Mouse (Mus musculus): Measurements from ENCODE around the gene Sirpa.

Sirpa gene

DNA sequence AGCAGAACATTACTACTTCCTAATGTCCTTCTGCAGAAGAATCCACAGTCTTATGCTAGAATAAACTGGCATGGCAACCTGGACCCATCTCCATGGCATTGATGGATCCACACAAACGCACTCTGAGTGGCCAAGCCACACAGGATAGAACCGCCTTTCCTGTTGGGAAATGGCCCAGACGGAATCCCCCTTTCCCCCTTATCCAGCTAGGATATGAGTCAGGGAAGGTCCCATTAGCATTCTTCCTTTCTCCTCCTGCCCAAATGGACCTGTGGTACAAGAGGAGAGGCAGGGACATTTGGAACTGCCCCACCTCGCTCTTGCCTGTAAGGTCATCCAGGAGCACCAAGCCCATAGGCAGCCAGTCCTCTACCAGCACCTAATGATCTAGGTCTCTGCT, 10.4 kb upstream of the Sirpa start:
- DNase-seq (ENCODE audit: low spot score in 2 of 2), result no peak

DNA sequence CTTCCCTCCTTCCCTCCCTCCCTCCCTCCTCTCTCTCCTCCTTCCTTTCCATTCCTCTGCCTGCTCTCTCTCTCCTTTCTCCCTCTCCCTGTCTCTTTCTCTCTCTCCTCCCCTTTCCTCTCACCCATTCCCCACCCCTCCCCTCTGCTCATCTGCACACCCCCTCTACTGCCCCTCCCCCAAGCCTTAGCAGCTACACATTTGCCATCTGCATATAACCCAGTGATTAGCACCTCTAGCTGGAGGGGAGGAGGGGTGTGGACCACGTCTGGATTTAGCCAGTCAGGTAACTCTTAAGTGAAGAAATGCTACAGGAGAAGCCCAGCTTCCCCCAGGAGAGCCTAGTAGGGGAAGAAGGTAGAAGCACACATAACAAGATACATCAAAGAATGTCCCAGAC, 7.7 kb upstream of the Sirpa start:
- DNase-seq (ENCODE audit: low spot score in 2 of 2), result no peak

DNA sequence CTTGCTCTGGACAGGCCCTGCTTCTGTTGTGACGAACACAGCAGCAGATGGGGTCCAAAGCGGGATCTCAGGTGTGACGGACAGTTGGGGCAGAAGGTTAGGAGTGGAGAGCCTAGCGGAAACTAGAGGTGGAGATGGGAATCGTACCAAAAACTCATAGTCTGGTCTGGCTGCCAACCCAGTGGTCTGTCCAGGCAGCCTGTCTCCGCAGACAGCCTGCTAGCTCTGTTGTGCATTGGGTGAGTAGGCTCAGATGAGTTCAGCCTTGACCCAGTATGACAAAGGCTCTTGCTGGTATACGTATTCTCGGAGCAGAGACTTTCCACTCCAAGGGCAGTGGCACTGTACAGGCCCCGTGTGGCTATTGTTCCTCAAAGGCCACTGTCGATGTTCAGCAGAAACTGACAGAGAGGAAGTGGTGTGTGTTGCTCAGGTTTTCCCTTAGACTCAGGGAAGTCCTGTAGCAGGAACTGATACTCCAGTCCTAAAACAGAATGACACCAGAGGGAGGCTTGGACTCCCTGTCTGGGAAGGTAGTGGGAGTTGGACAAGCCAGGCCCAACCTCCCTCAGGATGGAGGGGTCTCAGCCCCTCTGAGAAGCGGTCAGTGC, 6.6 kb upstream of the Sirpa start:
- no peak for DNase-seq (ENCODE audit: low spot score in 2 of 2)

DNA sequence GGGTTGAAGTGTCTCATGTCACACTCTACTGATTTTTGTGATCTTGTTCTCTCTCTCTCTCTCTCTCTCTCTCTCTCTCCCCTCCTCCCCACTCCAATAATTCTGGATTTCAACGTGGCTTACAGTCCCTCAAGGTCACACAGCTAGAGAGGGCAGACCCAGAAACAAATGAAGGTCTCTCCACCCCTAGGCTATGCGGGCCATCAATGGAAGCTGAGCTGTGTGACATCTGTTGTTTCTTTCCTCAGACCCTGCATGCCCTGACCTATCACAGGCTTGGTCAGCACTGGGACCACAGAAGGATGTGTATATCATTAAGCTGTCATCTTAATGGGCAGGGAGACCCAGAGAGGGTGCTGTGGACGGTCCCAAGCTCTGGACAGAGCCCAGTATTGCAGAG, 5.4 kb upstream of the Sirpa start:
- no peak for DNase-seq (ENCODE audit: low spot score in 2 of 2)

DNA sequence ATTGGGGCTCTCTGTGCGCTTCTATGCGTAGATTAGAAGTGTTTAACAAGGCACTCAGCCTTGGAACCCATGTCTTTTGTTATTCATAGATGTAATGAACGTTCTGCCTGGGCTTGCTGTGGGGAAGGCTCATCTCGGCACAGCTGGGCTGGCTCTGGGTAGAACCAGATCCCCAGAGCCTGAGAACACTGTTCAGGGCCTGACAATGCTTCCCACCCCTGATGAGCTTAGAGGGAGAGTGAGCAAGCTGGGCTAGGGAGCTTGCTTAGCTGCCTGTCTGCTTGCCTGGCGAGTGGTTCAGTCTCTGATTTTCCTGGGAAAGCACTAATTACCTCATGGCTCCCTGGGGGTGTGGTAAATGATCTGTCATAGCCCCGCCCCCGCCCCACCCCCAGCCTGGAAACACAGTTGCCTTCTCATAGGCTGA, 4.8 kb upstream of the Sirpa start:
- DNase-seq (ENCODE audit: low spot score in 2 of 2), result no peak

DNA sequence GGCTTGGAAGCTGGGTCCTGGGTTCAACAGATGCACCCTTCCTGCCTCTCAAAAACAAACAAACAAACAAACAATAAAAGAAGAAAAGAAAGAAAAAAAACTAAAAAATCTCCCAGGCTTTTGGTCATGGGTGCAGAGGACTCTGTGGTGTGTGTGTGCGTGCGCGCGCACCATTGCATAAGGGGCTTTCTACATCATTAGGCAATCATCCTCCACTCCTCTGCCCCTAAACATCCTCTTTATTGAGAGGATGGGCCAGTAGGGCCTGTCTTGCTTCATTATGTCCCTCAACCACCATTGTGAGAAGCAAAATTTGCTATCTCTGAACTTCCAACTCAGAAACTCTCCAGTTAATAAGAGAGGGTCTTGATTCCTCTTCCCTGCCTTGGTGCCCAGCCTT, 738 bp upstream of the Sirpa start:
- no peak for DNase-seq (ENCODE audit: low spot score in 2 of 2)

DNA sequence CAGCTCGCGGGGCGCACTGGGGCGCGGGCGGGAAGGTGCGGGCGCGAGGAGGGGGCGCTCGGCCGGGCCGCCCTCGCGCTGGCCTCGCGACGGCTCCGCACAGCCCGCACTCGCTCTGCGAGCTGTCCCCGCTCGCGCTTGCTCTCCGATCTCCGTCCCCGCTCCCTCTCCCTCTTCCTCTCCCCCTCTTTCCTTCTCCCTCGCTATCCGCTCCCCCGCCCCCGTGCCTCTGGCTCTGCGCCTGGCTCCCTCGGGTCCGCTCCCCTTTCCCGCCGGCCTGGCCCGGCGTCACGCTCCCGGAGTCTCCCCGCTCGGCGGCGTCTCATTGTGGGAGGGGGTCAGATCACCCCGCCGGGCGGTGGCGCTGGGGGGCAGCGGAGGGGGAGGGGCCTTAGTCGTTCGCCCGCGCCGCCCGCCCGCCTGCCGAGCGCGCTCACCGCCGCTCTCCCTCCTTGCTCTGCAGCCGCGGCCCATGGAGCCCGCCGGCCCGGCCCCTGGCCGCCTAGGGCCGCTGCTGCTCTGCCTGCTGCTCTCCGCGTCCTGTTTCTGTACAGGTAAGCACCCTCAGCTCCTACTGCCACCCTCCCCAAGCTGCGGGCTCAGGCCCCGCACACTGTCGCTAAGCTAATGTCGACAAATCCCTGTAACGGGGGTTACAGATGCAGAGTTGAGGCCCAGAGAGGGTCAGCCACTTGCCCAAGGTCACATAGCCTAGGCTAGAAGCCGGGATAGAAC, 673 bp downstream of the Sirpa start:
- peak in 1 of 2 experiments; percentile 7 for DNase-seq (ENCODE audit: low spot score in 2 of 2)

DNA sequence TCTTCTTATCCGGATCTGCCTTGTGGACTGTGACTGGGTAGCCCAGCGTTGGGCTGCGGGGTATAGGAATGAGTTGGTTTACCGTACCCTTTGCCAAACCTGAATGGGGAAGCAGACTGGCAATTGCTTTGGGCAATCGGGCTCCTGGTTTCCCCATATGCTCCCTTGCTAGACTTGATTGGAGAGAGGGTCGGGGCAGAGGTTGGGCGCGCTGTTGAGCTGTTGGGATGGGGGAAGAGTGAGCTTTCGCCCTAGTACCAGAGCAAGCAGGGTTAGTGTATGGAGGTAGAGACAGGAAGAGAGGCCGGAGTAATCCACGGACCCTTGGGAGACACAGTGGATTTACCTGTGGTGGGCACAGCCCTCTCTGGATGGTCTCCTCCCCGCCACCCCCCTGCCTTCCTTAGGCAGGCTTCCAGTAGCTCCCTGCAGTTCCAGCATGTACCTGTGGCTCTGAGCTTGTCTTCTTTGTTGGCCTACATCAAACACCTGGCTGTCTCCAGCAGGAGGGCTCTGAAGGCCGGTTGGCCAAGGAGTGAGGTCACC, 1.3 kb downstream of the Sirpa start:
- no peak for DNase-seq (ENCODE audit: low spot score in 2 of 2)

DNA sequence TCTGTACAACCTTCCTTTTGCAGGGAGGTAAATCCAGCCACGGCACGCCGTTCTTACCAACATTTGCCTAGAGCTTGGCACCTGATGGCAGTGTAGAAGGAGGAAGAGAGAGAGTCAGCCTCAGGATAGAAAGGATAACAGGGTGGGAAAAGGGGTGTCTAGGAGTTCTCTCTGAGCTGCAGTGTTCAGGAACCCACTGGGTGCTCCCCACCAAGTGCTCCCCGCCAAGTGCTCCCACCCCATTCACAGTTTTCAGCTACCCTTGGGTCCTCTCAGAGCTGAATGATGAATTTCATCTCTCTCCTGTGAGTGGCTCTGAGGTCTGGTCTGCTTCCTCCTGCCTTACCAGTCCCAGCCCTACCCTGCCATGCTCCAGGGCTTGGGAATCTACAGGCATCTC, 1.9 kb downstream of the Sirpa start:
- DNase-seq (ENCODE audit: low spot score in 2 of 2), result no peak

DNA sequence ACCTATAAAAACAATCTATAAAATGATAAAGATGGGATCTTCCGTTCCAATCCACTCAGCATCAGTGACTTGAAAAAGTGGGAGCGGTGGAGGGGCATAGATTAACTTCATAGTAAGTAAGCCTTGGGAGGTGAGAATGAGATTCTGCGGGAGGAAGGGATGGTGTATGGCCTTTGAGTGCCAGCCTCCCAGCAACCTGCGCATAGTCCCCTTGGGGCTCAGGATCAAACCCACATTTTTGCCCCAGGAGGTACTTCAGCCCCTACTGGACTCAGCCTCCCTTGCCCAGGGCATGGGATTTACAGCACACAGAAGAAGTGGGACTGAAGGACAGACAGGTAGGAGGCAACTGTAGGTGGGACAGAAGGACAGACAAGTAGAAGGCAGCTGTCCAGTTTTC, 2.6 kb downstream of the Sirpa start:
- DNase-seq (ENCODE audit: low spot score in 2 of 2), result no peak

DNA sequence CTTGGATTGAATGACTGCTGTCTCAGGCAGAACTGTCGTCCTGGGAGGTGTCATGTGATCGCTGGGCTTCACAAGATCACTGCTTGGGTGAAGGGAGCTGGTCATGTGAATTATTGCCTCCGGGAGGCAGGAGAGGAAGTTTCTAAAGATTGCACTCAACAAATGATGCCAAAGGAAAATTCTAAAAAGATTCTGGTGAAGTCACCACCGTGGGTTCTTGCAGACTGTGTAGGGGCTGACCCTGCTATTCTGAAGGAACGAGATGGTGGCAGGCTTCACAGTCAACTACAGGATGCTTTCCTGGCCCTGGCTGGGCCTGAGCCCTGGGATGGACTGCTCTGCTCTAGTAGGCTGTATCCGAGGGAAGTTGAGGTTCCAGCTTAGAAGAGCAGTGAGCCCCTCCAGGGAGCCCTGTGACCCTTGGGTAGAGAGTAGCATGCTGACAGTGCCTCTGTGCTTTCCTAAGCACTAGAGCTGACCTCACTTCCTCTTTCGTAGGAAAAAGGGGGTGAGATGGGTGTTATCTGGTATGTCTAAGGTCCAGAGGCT, 3.1 kb downstream of the Sirpa start:
- DNase-seq (ENCODE audit: low spot score in 2 of 2), result no peak

DNA sequence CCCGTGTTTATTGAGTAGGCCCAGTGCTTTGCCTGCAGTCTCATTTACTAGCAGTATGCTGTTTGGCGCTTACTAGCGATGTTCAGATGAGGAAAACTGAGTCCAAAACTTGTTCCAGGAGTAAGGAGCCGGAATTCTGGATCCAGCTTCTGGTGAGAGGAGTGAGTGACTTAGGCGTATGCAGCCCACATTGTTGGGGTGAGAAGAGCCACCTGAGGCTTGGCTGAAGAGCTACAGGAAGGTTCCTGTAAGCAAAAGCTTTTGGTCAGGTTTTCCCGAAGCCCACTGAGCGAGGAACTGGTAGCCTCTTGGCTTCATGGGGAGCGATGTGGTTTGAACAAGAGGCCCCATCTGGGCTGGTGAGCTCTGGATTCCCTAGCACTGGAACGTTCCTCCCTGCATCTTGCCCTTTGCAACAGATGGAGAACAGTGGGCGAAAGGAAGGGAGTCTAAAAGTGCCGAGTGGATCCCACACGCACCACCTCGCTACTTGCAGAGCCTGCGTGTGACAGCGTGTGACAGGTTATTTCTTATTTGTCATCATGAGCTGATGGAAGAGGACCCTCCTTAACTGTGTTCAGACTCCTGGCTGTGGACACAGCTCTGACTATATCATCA, 4.0 kb downstream of the Sirpa start:
- DNase-seq (ENCODE audit: low spot score in 2 of 2), result no peak

DNA sequence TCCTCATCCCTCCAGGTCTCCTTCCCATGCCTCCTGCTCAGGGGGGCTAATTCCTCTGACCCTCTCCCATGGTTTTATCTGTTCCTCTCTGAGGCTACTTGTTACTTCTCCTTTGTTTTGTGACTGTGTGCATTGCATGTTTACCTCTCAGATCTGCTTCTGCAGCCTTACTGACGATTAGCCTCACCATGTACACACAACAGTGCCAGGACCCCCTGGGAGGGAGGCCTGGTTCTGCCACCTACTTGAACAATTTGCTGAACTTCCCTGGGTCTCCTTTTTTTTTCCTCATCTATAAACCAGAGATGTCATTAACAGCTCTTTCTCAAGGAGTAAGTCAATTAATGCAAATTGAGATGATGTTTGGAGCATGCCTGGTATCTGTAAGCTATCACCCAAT, 4.9 kb downstream of the Sirpa start:
- DNase-seq (ENCODE audit: low spot score in 2 of 2), result no peak

DNA sequence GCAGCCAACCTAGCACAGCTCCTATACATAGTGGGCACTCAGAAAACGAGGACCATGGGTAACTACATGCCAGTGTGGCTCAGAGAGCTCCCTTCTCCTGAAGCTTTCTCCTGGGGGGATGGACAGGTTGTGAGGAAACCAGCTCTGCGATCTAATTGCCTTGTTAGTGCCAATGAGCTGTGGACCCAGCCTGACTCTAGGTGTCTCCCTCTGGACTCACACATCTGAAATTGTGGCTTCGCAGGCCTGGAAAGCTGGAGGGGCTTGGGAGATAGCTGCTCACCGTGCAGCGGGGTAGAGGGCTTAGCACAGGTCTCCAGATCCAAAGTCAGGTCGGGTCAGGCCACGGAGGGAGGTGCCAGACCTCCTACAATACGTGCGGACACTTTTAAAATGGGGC, 5.5 kb downstream of the Sirpa start:
- DNase-seq (ENCODE audit: low spot score in 2 of 2), result no peak

DNA sequence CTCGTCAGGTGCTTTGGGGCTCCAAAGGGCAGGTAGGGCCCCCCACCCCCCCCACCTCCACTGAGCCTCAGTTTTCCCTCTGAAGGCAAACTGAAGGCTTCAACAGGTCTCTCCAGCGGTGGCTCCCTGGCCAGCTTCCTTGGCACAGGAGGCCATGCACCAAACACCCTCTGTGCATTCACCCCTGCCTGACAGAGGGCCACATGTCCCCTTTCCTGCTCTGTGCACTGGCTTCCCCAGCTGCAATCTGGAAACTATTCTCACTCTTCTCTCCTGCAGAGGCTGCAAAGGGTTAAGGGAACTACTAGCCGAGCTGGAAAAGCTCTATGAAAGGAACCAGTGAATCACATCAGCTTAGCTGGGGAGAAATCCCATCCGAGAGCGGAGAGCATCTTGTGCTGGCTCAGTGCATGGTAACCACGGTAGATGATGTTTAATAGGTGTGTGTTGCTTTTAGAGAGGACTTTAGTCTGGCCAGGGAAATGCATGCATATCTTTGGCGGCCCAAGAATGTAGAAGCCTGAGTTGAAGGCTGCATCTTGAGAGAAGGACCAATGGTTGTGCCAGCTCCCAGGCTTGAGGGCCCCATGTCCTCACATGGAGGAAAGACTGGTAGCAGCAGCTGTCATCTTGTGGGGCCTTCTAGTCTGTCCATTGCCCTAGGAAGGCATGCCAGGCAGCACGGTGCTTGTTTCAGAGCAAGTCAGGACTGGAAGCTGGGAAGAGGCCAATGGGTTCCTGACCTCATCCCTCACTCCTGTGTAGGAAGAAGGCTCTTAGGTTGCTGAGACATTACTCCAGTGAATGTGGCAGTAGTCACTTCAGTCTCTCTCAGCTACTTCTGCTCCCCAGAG, 6.8 kb downstream of the Sirpa start:
- no peak for DNase-seq (ENCODE audit: low spot score in 2 of 2)

DNA sequence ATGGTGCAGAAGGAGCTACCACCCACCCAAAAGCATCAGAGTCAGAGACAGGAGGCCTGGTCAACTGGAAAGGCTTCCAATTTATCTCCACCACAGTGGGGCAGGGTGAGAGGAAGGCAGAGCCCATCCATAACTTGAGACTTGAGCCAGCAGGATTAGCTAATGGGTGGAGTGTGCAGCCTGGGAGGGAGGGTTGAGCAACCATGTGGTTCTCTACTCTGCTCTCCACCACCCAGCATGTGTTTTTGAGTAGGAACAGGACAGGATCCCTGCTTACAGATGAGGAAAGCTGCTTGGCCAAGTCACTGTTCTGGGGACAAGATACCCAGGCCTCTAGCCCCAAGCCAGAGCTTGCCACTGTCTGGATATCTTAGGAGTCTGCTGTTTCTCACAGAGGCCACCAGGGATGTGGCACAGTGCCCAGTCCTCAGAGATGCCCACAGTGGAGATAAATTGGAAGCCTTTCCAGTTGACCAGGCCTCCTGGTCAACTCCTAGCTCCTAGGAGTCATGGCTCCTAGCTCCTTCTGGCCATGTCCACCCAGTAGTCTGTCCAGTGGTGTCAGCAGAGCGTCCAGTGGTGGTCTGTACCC, 8.5 kb downstream of the Sirpa start:
- DNase-seq (ENCODE audit: low spot score in 2 of 2), result no peak

DNA sequence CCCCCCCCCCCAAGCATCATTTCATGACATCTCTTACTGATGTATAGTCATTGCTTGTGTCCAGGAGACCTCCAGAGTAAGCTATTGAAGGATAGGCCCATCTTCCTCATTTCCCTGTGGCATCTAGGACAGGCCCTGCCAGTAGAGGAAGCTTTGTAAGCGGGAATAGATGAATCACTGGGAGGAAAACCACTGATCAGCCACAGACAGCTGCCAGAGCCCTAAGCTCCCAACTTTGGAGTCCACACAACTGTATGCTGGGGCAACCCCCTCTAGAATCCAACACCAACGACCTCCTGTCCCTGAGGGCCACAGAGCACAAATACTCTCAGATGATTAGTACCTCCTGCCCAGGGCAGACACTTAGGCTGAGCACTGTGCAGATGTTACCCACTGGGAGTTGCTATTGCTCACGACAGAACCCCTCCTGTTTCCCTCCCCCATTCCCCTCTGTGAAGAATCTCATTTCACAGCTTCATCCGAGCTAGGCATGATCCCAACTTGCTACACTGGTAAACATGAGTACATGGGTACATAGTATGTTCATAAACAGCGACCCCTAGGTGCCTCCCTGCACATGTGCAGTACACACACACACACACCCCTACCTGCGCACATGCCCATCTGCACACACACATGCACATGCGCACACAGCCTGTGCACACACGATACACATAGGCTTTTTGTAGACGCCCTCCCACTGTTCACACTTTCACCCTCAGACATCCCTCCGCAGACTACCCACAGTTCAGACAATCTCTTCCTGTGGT, 9.4 kb downstream of the Sirpa start:
- DNase-seq (ENCODE audit: low spot score in 2 of 2), result no peak

DNA sequence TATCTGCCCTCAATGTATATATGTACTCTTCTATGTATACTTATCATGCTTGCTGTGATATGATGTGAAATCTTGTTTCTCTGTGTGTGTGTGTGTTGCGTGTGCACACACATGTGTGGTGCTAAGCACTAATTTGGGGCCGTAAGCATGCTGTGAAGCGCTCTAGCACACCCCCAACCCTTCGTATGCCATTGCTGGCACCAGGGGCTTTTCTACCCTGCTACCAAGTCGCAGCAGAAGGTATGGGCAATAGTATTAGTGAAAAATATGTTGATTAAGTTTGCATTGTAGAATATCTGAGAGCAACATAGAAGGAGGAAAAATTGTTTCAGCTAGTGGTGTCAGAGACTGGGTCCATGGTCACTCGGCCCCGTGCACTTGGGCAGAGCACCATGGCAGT, 10.2 kb downstream of the Sirpa start:
- DNase-seq (ENCODE audit: low spot score in 2 of 2), result no peak

DNA sequence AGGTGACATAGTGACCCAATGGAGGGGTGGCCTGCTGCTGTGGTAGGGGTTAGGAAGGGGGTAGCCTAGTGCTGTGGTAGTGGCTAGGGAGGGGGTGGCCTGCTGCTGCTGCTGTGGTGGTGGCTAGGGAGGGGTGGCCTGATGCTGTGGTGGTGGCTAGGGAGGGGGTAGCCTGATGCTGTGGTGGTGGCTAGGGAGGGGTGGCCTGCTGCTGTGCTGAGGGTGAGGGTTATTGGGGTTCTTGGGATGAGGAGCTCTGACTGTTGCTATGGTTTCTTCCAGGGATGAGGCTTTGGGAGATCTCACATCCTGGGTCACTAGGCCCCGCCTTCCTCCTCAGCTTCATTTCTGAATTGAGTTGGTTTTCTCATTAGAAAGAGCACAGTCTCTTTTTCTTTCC, 10.9 kb downstream of the Sirpa start:
- no peak for DNase-seq (ENCODE audit: low spot score in 2 of 2)

DNA sequence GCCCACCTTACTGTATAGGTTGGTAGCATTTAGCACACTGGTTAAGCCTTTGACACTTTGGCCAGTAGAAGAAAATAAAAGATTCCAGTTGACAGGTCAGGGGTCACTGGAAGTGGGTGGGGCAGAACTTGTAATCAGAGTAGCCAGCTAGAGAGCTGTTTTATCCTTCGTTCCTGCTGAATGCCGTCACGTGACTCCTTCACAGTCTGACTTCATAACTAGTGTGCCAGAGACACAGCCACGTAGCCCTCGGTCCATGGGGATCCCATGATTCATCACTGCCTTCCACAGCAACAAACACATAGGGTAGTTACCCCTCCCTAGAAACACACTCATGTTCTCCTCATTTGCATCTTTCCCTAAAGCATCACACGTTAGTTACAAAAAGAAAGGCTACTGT, 11.4 kb downstream of the Sirpa start:
- no peak for DNase-seq (ENCODE audit: low spot score in 2 of 2)

DNA sequence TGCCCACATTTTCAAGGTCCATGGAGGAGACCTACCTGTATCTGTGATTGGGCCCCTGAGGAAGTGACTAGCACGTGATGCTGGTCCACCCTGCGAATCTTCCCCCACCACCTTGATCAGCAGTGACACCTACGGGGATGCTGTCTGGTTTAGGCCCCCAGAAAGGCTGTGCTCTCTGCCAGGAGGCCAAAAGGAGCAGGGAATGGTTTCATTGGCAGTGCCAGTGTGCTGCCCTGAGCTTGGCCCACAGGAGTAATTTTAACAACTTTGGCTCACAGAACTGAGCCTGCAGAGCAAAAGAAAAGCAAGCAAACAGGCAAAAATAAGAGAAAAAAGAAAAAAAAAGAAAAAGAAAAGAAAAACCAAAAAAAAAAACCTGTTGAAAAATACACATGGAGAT, 13.2 kb downstream of the Sirpa start:
- no peak for DNase-seq (ENCODE audit: low spot score in 2 of 2)
